Mouse (Mus musculus): Measurements from ENCODE around the gene Dscaml1. TPM values are rescaled to one million over a fixed set of nuclear protein-coding genes. Genes with fewer than 3 reads are reported as not detected.

Dscaml1 gene
- polyA plus RNA-seq, 1 experiment from 2014 or later: 0.79 TPM

- no peak for DNase-seq (ENCODE audit: extremely low spot score, low spot score)
- Histone ChIP-seq H3K36me3 (replicated peaks) (no peaks in the 10 kb centered on the region), H3K4me1 (peaks cover 15% of the 10 kb centered on the region), H3K9me3 (no peaks in the 10 kb centered on the region), H3K27me3 (ENCODE audit: poor library complexity, severe bottlenecking) (peaks cover 22% of the 10 kb centered on the region), H3K4me3 (no peak overlapping the region), H3K27ac (no peak overlapping the region)
- 85% methylated on average over 4 of the region's 4 CpGs for WGBS
These were observed 12.6 kb downstream of the Dscaml1 start for GRCm38 (mm10) chr9:45439025-45439424.

GRCm38 (mm10) chr9:45440083-45440784, 13.8 kb downstream of the Dscaml1 start:
- 87% methylated on average over 16 of the region's 16 CpGs for whole genome bisulfite sequencing
- H3K36me3 ChIP-seq (replicated peaks): no peaks in the 10 kb centered on the region
- H3K27me3 ChIP-seq (ENCODE audit: poor library complexity, severe bottlenecking): peaks cover 18% of the 10 kb centered on the region
- no peak for DNase-seq (ENCODE audit: extremely low spot score, low spot score)
- H3K4me1 ChIP-seq: peaks cover 15% of the 10 kb centered on the region
- no peak overlapping the region for H3K27ac ChIP-seq
- H3K4me3 ChIP-seq: no peak overlapping the region
- H3K9me3 ChIP-seq: no peaks in the 10 kb centered on the region

GRCm38 (mm10) chr9:45444251-45444798, 17.9 kb downstream of the Dscaml1 start:
- Histone ChIP-seq H3K4me1 (peaks cover 16% of the 10 kb centered on the region), H3K36me3 (replicated peaks) (no peaks in the 10 kb centered on the region), H3K9me3 (no peaks in the 10 kb centered on the region), H3K27ac (no peak overlapping the region), H3K27me3 (ENCODE audit: poor library complexity, severe bottlenecking) (peaks cover 41% of the 10 kb centered on the region), H3K4me3 (no peak overlapping the region)
- DNase-seq (ENCODE audit: extremely low spot score, low spot score): no peak
- WGBS: 89% methylated on average over 5 of the region's 5 CpGs

- peaks cover 23% of the 10 kb centered on the region for H3K27me3 ChIP-seq (ENCODE audit: poor library complexity, severe bottlenecking)
- no peaks in the 10 kb centered on the region for H3K9me3 ChIP-seq
- no peak for DNase-seq (ENCODE audit: extremely low spot score, low spot score)
- WGBS: 88% methylated on average over 4 of the region's 4 CpGs
- 0 out of 2 replicates have a peak, but pooled peaks cover 3% of the 10 kb centered on the region for H3K4me1 ChIP-seq
- no peak overlapping the region for H3K27ac ChIP-seq
- H3K36me3 ChIP-seq (replicated peaks): no peaks in the 10 kb centered on the region
- no peak overlapping the region for H3K4me3 ChIP-seq
These were observed 23.2 kb downstream of the Dscaml1 start for GRCm38 (mm10) chr9:45449658-45450057.

- DNase-seq (ENCODE audit: extremely low spot score, low spot score): no peak
- Histone ChIP-seq H3K4me3 (no peak overlapping the region), H3K4me1 (0 out of 2 replicates have a peak, but pooled peaks cover 3% of the 10 kb centered on the region), H3K27ac (no peak overlapping the region), H3K27me3 (ENCODE audit: poor library complexity, severe bottlenecking) (peaks cover 23% of the 10 kb centered on the region), H3K9me3 (no peaks in the 10 kb centered on the region), H3K36me3 (replicated peaks) (no peaks in the 10 kb centered on the region)
- 92% methylated on average over 4 of the region's 4 CpGs for WGBS
These were observed 24.9 kb downstream of the Dscaml1 start for GRCm38 (mm10) chr9:45451346-45451745.

- Histone ChIP-seq H3K27me3 (ENCODE audit: poor library complexity, severe bottlenecking) (peaks cover under 1% of the 10 kb centered on the region; the same call in 1 of the 2 replicates), H3K4me3 (no peak overlapping the region), H3K27ac (no peak overlapping the region), H3K4me1 (peaks cover 11% of the 10 kb centered on the region; the same call in 1 of the 2 replicates), H3K36me3 (replicated peaks) (no peaks in the 10 kb centered on the region), H3K9me3 (no peaks in the 10 kb centered on the region)
- no peak for DNase-seq (ENCODE audit: extremely low spot score, low spot score)
- 93% methylated on average over 10 of the region's 10 CpGs for WGBS
These were observed 27.6 kb downstream of the Dscaml1 start for GRCm38 (mm10) chr9:45454032-45454431.

GRCm38 (mm10) chr9:45454889-45455610, 28.6 kb downstream of the Dscaml1 start:
- Histone ChIP-seq H3K27me3 (ENCODE audit: poor library complexity, severe bottlenecking) (no peaks in the 10 kb centered on the region; the same call in 1 of the 2 replicates), H3K36me3 (replicated peaks) (no peaks in the 10 kb centered on the region), H3K4me1 (peaks cover 11% of the 10 kb centered on the region; the same call in 1 of the 2 replicates), H3K9me3 (no peaks in the 10 kb centered on the region), H3K4me3 (no peak overlapping the region), H3K27ac (no peak overlapping the region)
- no peak for DNase-seq (ENCODE audit: extremely low spot score, low spot score)
- 74% methylated on average over 8 of the region's 8 CpGs for WGBS

GRCm38 (mm10) chr9:45457200-45457599, 30.8 kb downstream of the Dscaml1 start:
- no peak for DNase-seq (ENCODE audit: extremely low spot score, low spot score)
- Histone ChIP-seq H3K27ac (no peak overlapping the region), H3K4me3 (no peak overlapping the region), H3K27me3 (ENCODE audit: poor library complexity, severe bottlenecking) (no peaks in the 10 kb centered on the region; the same call in 1 of the 2 replicates), H3K36me3 (replicated peaks) (no peaks in the 10 kb centered on the region), H3K9me3 (no peaks in the 10 kb centered on the region), H3K4me1 (peaks cover 11% of the 10 kb centered on the region; the same call in 1 of the 2 replicates)
- 59% methylated on average over 7 of the region's 7 CpGs for WGBS

- no peak for DNase-seq (ENCODE audit: extremely low spot score, low spot score)
- no peaks in the 10 kb centered on the region; the same call in 1 of the 2 replicates for H3K27me3 ChIP-seq (ENCODE audit: poor library complexity, severe bottlenecking)
- no peak overlapping the region for H3K27ac ChIP-seq
- H3K9me3 ChIP-seq: no peaks in the 10 kb centered on the region
- no peak overlapping the region for H3K4me3 ChIP-seq
- WGBS: 68% methylated on average over 14 of the region's 14 CpGs
- H3K4me1 ChIP-seq: peaks cover 11% of the 10 kb centered on the region; the same call in 1 of the 2 replicates
- H3K36me3 ChIP-seq (replicated peaks): no peaks in the 10 kb centered on the region
These were observed 31.9 kb downstream of the Dscaml1 start for GRCm38 (mm10) chr9:45458363-45458762.

- Histone ChIP-seq H3K9me3 (no peaks in the 10 kb centered on the region), H3K27ac (0 out of 2 replicates have a peak overlapping the region, but pooled peaks have one; percentile 35), H3K4me3 (no peak overlapping the region), H3K4me1 (peaks cover 18% of the 10 kb centered on the region), H3K27me3 (ENCODE audit: poor library complexity, severe bottlenecking) (no peaks in the 10 kb centered on the region), H3K36me3 (replicated peaks) (no peaks in the 10 kb centered on the region)
- DNase-seq (ENCODE audit: extremely low spot score, low spot score): no peak
- WGBS: 50% methylated on average over 6 of the region's 6 CpGs
These were observed 39.1 kb downstream of the Dscaml1 start for GRCm38 (mm10) chr9:45465396-45466019.

GRCm38 (mm10) chr9:45468235-45468634, 41.8 kb downstream of the Dscaml1 start:
- peaks cover 29% of the 10 kb centered on the region for H3K4me1 ChIP-seq
- H3K9me3 ChIP-seq: no peaks in the 10 kb centered on the region
- no peaks in the 10 kb centered on the region for H3K36me3 ChIP-seq (replicated peaks)
- H3K27me3 ChIP-seq (ENCODE audit: poor library complexity, severe bottlenecking): no peaks in the 10 kb centered on the region
- DNase-seq (ENCODE audit: extremely low spot score, low spot score): no peak
- no peak overlapping the region for H3K4me3 ChIP-seq
- H3K27ac ChIP-seq: no peak overlapping the region
- WGBS: 86% methylated on average over 10 of the region's 10 CpGs

- WGBS: 88% methylated on average over 10 of the region's 10 CpGs
- no peak for DNase-seq (ENCODE audit: extremely low spot score, low spot score)
- Histone ChIP-seq H3K27ac (peak overlapping the region; percentile 54; the same call in 1 of the 2 replicates), H3K4me1 (peaks cover 20% of the 10 kb centered on the region), H3K27me3 (ENCODE audit: poor library complexity, severe bottlenecking) (no peaks in the 10 kb centered on the region), H3K36me3 (replicated peaks) (no peaks in the 10 kb centered on the region), H3K9me3 (no peaks in the 10 kb centered on the region), H3K4me3 (no peak overlapping the region)
These were observed 44.5 kb downstream of the Dscaml1 start for GRCm38 (mm10) chr9:45470746-45471471.

Measured in forebrain, embryonic 10.5 days (tissue).